Mouse (Mus musculus): ENCODE results near the gene Pou2f2. TPM values are rescaled to one million over a fixed set of nuclear protein-coding genes. Genes with fewer than 3 reads are reported as not detected.
A peak's percentile ranks its signal among the peaks of the same experiment; 100 is the strongest.

Pou2f2 gene
- polyA plus RNA-seq, 1 experiment from 2014 or later: 0.52 TPM

GRCm38 (mm10) chr7:25067338-25067737 lies 112.2 kb downstream of the Pou2f2 start:
- Histone ChIP-seq H3K9me3 (ENCODE audit: control insufficient read depth, low read length) (no peaks in the 10 kb centered on the region), H3K27ac (replicated peaks) (no peak overlapping the region), H3K4me1 (replicated peaks; ENCODE audit: control insufficient read depth, insufficient read depth) (0 out of 2 replicates have a peak, but pooled peaks cover 2% of the 10 kb centered on the region), H3K9ac (ENCODE audit: low read length) (no peak overlapping the region), H3K27me3 (ENCODE audit: control insufficient read depth, insufficient read depth, low read length) (no peaks in the 10 kb centered on the region), H3K4me2 (replicated peaks; ENCODE audit: low read depth) (no peak overlapping the region), H3K36me3 (ENCODE audit: control insufficient read depth, insufficient read depth, low read length) (peaks cover 5% of the 10 kb centered on the region; the same call in 1 of the 2 replicates), H3K4me3 (ENCODE audit: low read depth, low read length) (no peak overlapping the region)
- no peak for TF ChIP-seq CTCF (IDR thresholded peaks at IDR 0.05; ENCODE audit: low read depth)
- TF ChIP-seq EP300 (optimal IDR thresholded peaks at IDR 0.05): no peak
- DNase-seq (ENCODE audit: low spot score): no peak
- 80% methylated on average over 7 of the region's 7 CpGs for WGBS
- no peak for ATAC-seq (ENCODE audit: low FRiP score, low TSS enrichment)

- no peak overlapping the region for H3K27ac ChIP-seq (replicated peaks)
- no peak overlapping the region for H3K4me2 ChIP-seq (replicated peaks; ENCODE audit: low read depth)
- no peak overlapping the region for H3K4me3 ChIP-seq (ENCODE audit: low read depth, low read length)
- TF ChIP-seq EP300 (optimal IDR thresholded peaks at IDR 0.05) (no peak), CTCF (IDR thresholded peaks at IDR 0.05; ENCODE audit: low read depth) (no peak)
- no peaks in the 10 kb centered on the region for H3K9me3 ChIP-seq (ENCODE audit: control insufficient read depth, low read length)
- DNase-seq (ENCODE audit: low spot score) (no peak), ATAC-seq (ENCODE audit: low FRiP score, low TSS enrichment) (no peak)
- peaks cover 7% of the 10 kb centered on the region for H3K36me3 ChIP-seq (ENCODE audit: control insufficient read depth, insufficient read depth, low read length)
- 74% methylated on average over 8 of the region's 8 CpGs for WGBS
- no peaks in the 10 kb centered on the region for H3K4me1 ChIP-seq (replicated peaks; ENCODE audit: control insufficient read depth, insufficient read depth)
- no peaks in the 10 kb centered on the region for H3K27me3 ChIP-seq (ENCODE audit: control insufficient read depth, insufficient read depth, low read length)
- H3K9ac ChIP-seq (ENCODE audit: low read length): no peak overlapping the region
Observed at GRCm38 (mm10) chr7:25063900-25064299, 115.6 kb downstream of the Pou2f2 start.

GRCm38 (mm10) chr7:25063346-25063745 lies 116.2 kb downstream of the Pou2f2 start:
- Histone ChIP-seq H3K4me3 (ENCODE audit: low read depth, low read length) (no peak overlapping the region), H3K9ac (ENCODE audit: low read length) (no peak overlapping the region), H3K27ac (replicated peaks) (no peak overlapping the region), H3K4me1 (replicated peaks; ENCODE audit: control insufficient read depth, insufficient read depth) (no peaks in the 10 kb centered on the region), H3K9me3 (ENCODE audit: control insufficient read depth, low read length) (no peaks in the 10 kb centered on the region), H3K36me3 (ENCODE audit: control insufficient read depth, insufficient read depth, low read length) (peaks cover 7% of the 10 kb centered on the region), H3K27me3 (ENCODE audit: control insufficient read depth, insufficient read depth, low read length) (no peaks in the 10 kb centered on the region), H3K4me2 (replicated peaks; ENCODE audit: low read depth) (no peak overlapping the region)
- 94% methylated on average over 6 of the region's 6 CpGs for WGBS
- ATAC-seq (ENCODE audit: low FRiP score, low TSS enrichment) (no peak), DNase-seq (ENCODE audit: low spot score) (no peak)
- TF ChIP-seq CTCF (IDR thresholded peaks at IDR 0.05; ENCODE audit: low read depth) (no peak), EP300 (optimal IDR thresholded peaks at IDR 0.05) (no peak)

- TF ChIP-seq EP300 (optimal IDR thresholded peaks at IDR 0.05): no peak
- TF ChIP-seq CTCF (IDR thresholded peaks at IDR 0.05; ENCODE audit: low read depth): no peak
- ATAC-seq (ENCODE audit: low FRiP score, low TSS enrichment) (no peak), DNase-seq (ENCODE audit: low spot score) (no peak)
- H3K4me1 ChIP-seq (replicated peaks; ENCODE audit: control insufficient read depth, insufficient read depth): no peaks in the 10 kb centered on the region
- H3K9me3 ChIP-seq (ENCODE audit: control insufficient read depth, low read length): no peaks in the 10 kb centered on the region
- 84% methylated on average over 14 of the region's 14 CpGs for WGBS
- H3K4me3 ChIP-seq (ENCODE audit: low read depth, low read length): no peak overlapping the region
- no peak overlapping the region for H3K4me2 ChIP-seq (replicated peaks; ENCODE audit: low read depth)
- H3K27me3 ChIP-seq (ENCODE audit: control insufficient read depth, insufficient read depth, low read length): no peaks in the 10 kb centered on the region
- peaks cover 5% of the 10 kb centered on the region for H3K36me3 ChIP-seq (ENCODE audit: control insufficient read depth, insufficient read depth, low read length)
- no peak overlapping the region for H3K27ac ChIP-seq (replicated peaks)
- H3K9ac ChIP-seq (ENCODE audit: low read length): no peak overlapping the region
Observed at GRCm38 (mm10) chr7:25058836-25059235, 120.7 kb downstream of the Pou2f2 start.

GRCm38 (mm10) chr7:25058394-25058793 lies 121.1 kb downstream of the Pou2f2 start:
- DNase-seq (ENCODE audit: low spot score): no peak
- Histone ChIP-seq H3K27ac (replicated peaks) (no peak overlapping the region), H3K27me3 (ENCODE audit: control insufficient read depth, insufficient read depth, low read length) (no peaks in the 10 kb centered on the region), H3K9ac (ENCODE audit: low read length) (no peak overlapping the region), H3K4me1 (replicated peaks; ENCODE audit: control insufficient read depth, insufficient read depth) (no peaks in the 10 kb centered on the region), H3K4me2 (replicated peaks; ENCODE audit: low read depth) (no peak overlapping the region), H3K36me3 (ENCODE audit: control insufficient read depth, insufficient read depth, low read length) (peaks cover 5% of the 10 kb centered on the region), H3K4me3 (ENCODE audit: low read depth, low read length) (no peak overlapping the region), H3K9me3 (ENCODE audit: control insufficient read depth, low read length) (no peaks in the 10 kb centered on the region)
- ATAC-seq (ENCODE audit: low FRiP score, low TSS enrichment): 0 out of 2 replicates have a peak, but pooled peaks have one; percentile 19
- 84% methylated on average over 8 of the region's 8 CpGs for WGBS
- TF ChIP-seq EP300 (optimal IDR thresholded peaks at IDR 0.05) (no peak), CTCF (IDR thresholded peaks at IDR 0.05; ENCODE audit: low read depth) (no peak)

- Histone ChIP-seq H3K27ac (replicated peaks) (no peak overlapping the region), H3K9me3 (ENCODE audit: control insufficient read depth, low read length) (no peaks in the 10 kb centered on the region), H3K4me2 (replicated peaks; ENCODE audit: low read depth) (no peak overlapping the region), H3K4me1 (replicated peaks; ENCODE audit: control insufficient read depth, insufficient read depth) (no peaks in the 10 kb centered on the region), H3K4me3 (ENCODE audit: low read depth, low read length) (no peak overlapping the region), H3K27me3 (ENCODE audit: control insufficient read depth, insufficient read depth, low read length) (no peaks in the 10 kb centered on the region), H3K36me3 (ENCODE audit: control insufficient read depth, insufficient read depth, low read length) (peaks cover 5% of the 10 kb centered on the region), H3K9ac (ENCODE audit: low read length) (no peak overlapping the region)
- ATAC-seq (ENCODE audit: low FRiP score, low TSS enrichment) (no peak), DNase-seq (ENCODE audit: low spot score) (no peak)
- TF ChIP-seq EP300 (optimal IDR thresholded peaks at IDR 0.05): no peak
- TF ChIP-seq CTCF (IDR thresholded peaks at IDR 0.05; ENCODE audit: low read depth): no peak
- 90% methylated on average over 5 of the region's 5 CpGs for WGBS
Observed at GRCm38 (mm10) chr7:25057888-25058287, 121.6 kb downstream of the Pou2f2 start.
